Mouse (Mus musculus) ovary, postnatal 36 days (tissue): ENCODE results near the gene Adap1.
A peak's percentile ranks its signal among the peaks of the same experiment; 100 is the strongest.
"Not testable (repeated sequence)": the region's sequence is repeated elsewhere in the genome, so short reads cannot be mapped to it uniquely, and the experiment has no call there.

ENCODE experiments used
- DNase-seq: peaks from one replicate; pipeline ENCODE4 v3.0.0; 2022; ENCODE audit warnings: low spot score, mixed read lengths

Adap1 gene

DNA sequence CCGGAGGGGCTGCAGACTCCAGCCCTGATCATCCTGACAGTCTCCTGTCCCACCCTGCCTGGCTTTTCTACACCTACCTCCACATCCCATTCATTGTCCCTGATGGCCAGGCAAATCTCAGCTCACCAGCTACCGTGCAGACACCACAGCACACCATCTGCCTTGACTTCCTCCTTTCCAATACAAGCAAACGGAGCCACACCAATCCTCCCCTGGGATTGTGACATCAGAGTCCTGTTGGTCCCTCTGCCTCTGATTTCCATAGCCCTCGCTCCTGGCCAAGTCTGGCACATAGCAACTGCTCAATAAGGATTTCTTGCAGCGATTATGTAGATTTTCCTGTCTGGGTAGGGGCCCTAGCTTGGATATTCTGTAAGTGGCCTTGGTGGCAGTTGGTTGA lies 25.7 kb upstream of the Adap1 start, which contains the start of gene Cox19:
Cox19 (minus strand) TSS at position 285 of the 400 bp plus-strand sequence.
- no peak for DNase-seq

DNA sequence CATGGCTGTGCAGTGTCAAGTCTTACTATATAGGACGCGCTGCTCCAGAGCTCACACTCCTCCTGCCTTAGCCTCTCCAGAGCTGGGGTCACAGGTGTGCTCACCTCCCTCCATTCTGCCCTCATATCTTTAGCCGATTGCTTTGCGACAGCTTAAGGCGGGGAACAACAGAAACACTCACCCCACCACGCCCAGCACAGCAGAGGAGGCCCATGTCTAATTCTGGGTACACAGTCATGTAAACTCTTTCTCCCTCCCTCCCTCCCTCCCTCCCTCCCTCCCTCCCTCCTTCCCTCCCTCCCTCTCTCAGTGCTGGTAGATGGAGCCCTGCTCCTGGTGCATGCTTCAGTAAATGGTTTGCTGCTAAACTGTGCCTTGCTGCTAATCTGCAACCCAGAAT lies 24.3 kb upstream of the Adap1 start:
- DNase-seq, result no peak

DNA sequence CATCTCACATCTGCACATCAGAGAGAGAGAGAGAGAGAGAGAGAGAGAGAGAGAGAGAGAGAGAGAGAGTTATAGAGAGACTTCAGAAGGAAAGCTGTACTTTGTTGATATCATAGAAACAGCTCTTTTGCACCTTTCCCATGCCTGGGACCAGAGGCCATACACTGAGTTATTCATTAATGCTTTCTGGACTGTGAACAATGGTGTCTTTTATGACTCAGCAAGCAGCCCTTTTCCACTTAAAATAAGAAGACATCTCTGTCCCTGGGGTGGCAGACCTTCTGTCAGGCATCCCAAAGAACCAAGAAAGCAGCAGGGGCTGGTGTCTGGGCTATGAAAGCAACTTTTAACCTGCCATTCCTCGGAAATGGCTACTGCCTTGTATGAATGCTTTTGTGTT lies 21.8 kb upstream of the Adap1 start:
- DNase-seq, result no peak

DNA sequence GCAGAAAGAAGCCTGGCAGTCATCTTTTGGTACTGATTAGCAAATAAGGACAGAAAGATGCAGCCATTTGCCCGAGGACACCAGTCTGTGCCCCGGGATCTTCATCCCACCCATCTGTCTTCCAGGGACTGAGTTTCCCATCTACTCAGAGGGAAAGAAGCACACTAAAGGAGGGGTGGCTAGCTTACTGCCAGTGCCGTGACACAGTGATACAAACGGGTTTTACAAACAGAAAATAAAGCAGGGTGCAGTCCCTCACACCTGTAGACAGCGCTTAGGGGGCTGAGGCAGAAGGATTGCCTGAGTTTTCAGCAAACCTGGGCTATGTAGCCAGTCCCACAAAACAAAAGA lies 19.9 kb upstream of the Adap1 start:
- no peak for DNase-seq

DNA sequence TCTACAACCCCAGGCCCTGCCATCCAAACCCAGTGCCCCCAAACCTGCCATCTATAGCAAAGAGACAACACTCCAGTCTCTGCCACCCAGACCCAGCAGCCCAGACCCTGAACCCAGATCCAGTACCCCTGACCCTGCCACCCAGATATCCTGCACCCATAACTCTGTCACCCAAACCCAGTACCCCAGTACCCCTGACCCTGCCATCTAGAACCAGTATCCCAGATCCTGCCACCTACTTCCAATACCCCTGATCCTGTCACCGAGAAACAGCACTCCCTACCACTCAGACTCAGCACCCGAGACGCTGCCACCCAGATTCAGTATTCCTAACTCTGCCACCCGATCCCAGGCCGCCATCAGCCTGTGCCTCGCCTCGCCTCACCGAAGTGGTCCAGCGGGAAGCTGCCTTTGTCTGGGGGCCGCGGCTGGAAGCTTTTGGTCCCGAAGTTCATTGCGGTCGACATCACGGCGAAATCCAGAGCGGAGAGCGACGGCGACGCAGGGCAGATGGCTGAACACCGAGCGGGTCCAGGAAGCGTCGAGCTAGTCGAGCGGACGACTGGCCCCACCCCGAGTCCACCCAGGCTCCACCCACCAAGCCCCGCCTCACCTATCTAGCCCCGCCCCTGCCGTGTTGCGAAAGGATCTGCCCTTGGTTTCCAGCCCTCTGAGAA lies 19.4 kb upstream of the Adap1 start:
- DNase-seq, result peak; percentile 97

DNA sequence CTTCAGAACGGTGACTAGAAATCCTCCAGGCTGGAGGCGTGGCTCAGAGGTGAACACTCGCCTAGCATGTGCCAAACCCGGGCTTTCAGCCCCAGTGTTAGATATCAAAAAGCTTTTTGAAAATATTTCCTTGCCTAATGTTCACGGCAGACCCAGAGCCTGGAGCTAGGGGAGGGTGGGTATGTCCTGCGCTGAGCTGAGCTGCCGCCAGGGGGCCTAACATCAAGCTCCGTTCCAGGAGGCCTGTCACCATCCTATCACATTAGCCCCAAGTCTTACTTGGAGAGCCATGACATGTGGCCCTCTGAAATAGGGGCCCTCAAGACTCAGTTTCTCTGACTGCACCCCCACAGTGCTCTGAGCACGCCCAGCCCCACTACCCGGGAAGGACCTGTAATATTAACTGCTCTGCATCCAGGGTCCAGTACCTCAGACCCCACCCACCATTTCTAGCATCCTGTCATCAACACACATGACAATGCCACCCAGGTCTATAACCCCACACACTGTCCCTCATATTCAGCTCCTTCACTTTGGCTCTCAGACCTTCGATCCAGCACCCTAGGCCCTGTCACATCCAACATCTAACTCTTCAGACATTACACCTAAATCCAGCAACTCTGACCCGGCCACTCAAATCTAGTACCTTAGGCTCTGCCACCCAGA lies 18.7 kb upstream of the Adap1 start:
- peak; percentile 73 for DNase-seq

DNA sequence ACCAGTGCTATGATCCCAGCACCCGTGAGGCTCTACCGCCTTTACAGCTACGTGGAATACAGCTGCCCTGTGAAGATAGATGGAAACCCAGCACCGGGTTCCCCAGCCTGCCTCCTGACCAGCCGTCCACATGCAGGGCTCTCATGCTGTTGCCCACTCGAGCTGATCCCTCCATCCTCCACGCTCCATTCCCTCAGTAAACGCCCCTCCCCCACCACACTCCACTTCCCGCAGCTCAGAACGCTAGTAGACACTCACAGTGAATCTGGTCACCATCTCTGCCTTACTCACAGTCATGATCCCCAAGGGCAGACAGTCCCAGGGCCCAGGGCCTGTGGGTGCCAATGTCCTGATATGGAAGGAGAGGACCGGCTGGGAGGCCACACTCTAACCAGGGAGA lies 13.5 kb upstream of the Adap1 start:
- no peak for DNase-seq

DNA sequence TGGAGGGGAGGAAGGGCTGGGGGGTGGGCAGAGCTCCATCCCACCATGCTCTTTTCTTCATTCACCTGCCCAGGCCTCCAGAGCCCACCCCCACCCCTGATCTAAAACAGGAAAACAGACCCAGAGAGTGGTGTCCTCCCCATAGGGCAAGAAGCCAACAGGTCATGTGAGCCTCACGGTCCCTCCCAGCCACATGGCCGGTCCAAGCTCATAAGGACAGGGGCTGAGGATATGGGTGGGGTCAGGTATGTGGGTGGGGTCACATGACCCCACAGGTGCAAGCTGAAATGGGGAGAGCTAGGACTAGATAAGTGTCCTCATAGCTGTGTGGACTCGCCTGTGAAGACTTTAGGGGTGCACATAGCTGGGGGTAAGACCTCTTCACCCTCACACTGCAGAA lies 13.0 kb upstream of the Adap1 start:
- no peak for DNase-seq

DNA sequence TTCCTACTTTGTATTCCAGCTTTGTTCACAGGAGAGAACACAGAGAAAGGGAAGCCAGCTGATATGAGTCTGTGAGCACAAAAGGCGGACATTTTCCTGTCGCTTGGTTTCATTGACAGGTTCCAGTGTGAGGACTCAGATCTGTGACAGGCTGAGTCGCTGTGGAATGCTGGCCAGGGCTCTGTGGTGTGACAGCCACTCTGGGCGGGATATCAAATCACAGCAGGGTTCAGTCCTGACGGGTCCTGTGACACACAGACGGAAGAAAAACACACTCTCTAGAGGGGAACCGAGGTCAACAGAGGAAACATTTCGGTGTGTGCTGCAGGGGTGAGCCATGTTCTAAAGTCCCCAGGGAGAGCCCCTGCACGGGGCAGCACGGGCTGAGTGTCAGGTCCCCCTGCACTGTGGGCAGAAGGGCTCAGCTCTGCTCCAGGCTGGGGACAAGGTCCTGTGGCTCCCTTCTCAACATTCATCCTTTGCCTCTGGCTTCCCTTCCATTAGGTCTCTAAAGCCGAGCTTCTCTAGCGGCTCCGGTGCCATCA lies 12.5 kb upstream of the Adap1 start:
- no peak for DNase-seq

DNA sequence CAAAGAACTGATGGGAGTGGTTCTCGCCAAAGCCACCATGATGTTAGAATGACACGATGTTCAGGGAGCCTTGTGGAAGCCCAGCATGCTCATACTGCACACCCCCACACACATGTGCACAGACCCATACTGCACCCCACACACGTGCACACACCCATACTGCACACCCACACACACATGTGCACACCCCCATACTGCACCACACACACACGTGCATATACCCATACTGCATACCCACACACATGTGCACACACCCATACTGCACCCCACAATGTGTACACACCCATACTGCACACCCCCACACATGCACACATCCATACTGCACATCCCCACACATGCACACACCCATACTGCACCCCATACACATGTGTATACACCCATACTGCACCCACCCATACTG lies 10.2 kb upstream of the Adap1 start:
- DNase-seq, result no peak

DNA sequence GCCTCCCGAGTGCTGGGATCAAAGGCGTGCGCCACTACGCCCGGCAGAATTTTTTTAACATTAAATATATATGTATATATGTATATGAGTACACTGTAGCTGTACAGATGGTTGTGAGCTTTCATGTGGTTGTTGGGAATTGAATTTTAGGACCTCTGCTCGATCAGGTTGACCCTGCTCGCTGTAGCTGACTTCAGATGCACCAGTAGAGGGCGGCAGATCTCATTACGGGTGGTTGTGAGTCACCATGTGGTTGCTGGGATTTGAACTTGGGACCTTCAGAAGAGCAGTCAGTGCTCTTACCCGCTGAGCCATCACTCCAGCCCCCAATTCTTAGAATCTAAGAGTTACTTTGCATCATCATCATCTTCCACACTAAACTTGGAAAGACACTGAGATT lies 9.0 kb upstream of the Adap1 start:
- not testable (repeated sequence) for DNase-seq

DNA sequence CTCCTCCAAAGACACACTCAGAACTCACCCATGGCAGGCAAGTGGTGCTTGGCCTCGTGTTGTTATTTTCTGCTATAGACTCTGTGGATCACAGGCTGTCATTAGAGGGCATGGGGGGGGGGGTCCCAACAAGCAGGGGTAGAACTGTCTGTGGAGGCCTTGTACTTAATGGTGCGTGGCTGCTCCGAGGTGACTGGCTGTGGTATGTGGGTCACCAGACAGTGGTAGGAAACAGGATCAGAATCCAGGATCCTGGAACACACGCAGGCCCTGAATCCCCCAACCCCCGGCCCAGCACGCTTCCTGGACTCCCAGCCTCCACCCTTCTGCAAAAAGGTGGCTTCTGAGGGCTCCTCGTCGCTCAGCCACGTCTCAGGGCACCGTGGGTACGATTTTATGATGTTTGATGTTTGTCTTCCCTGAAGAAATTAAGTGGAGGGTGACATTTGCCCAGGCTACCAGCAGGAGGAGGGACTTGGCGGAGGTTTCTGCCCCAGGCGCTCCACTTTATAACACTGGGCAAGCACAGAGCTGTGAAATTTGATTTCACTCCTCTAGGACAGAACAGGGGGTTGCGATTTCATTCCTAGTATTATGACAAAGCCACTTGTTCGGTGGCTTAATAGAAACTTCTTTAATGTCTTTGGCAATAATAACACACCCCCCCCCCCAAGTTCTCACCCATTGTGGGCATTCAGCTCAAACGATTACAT lies 8.0 kb upstream of the Adap1 start:
- DNase-seq, result no peak

DNA sequence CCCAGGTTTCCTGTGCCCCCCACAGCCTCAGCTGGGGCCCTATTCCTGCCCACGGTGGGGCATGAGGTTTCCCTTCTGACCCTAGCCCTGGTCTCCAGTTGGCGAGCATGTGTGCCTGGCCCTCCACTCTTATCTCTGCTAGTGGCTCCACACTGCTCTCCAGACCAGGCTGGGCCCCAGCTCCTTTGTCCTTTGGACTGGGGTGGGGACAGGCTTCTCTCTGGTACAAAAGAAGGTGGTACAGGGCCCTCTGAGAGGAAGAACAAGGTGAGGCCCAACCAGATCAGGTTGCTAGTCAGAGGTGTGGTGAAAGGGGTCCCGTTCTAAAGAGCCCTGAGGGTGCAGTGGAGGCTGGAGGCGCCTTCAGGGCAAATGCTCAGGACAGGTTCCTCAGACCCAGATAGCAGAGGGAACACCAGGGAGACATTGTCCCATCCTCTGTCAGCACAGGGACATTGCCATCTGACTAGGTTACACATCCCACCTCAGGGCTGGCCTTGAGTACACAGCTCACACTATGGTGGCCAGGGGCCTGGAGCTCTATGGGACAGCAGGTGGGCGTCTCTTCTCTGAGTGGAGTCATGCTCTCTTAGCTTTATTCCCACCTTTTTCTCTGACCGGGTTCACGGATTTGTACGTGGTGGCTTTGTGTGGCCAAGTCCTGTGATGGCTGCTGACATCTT lies 7.3 kb upstream of the Adap1 start:
- no peak for DNase-seq

DNA sequence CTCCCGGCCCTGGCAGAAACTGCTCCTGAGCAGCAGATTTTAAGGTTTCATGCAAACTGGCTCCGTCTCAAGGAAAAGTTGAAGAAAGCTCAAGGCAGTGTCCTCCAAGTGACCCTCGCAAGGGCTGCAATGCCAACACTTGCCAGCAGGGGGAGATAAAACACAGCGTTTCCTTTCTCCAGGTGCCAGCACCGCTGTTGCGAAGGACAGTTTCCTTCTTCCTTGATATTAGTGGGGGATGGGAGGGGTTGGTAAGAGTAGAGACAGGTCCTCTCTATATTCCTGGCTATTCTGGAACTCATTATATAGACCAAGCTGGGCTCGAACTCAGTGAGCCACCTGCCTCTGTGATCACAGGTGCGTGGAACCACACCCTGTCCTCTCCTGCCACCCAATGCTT lies 6.3 kb upstream of the Adap1 start:
- peak; percentile 81 for DNase-seq

DNA sequence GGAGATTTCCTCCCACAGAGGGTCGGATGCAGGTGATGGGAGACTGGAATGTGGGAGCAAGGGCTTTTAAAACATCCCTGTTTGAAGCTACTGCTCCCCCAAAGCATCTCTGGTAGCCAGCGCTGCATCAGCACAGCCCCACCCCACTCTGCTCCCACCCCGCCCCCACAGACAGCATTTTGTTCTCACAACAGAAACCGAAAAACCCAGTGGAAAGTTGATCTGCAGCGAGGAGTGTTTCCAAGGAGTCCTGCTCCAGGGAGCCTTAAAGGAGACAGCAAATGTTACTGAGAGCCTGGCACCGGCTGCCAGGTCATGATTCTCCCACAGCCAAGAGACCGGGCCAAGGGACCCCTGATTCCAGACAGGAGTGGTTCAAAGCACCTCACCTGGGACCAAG lies 5.3 kb upstream of the Adap1 start:
- DNase-seq, result no peak

DNA sequence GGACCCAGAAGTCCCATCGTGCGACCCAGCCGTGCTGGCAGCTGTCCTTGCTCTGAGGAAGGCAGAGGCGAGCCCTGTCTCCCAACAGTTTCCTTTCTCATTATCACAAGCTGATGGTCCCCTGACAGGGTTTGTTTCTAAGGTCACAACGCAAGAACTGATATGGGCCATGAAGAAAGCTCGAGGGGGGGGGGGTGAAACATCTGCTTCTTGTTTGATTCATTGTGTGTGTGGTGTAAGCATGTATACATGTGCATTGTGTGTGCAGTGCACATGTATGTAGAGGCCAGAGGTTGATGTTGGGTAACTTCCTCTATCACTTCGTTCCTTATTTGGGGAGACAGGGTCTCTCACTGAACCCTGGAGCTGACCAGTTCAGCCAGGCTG lies 2.2 kb upstream of the Adap1 start:
- DNase-seq, result no peak

DNA sequence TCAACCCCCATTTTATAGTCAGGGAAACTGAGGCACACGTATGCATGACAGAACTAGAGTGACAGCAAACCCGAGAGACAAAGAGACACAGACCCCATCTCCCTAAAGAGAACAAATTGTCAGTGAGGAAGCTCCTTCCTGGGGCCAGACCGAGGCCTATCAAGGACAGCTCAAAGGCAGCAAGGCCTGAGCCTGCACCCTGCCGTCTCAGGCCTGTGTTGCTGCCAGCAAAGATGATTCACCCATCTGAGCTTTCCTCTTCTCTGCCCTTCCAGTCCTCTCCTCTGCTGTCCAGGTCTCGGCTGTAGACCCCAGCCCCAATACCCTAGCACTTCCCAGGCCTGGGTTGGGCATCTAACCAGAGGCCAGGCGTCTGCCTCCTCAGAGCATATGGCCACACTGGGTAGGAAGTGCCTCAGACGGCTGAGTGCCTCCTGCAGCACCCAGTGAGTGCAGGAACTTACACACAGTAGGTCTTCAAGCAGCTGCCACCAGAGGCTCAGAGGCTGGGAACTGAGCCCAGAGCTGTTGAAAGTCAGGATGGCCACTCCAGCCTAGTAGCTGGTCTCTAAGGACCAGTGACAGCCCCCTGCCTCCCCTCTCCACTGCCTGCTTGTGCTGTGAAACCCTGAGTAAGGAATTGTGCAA lies 1.7 kb upstream of the Adap1 start:
- no peak for DNase-seq

DNA sequence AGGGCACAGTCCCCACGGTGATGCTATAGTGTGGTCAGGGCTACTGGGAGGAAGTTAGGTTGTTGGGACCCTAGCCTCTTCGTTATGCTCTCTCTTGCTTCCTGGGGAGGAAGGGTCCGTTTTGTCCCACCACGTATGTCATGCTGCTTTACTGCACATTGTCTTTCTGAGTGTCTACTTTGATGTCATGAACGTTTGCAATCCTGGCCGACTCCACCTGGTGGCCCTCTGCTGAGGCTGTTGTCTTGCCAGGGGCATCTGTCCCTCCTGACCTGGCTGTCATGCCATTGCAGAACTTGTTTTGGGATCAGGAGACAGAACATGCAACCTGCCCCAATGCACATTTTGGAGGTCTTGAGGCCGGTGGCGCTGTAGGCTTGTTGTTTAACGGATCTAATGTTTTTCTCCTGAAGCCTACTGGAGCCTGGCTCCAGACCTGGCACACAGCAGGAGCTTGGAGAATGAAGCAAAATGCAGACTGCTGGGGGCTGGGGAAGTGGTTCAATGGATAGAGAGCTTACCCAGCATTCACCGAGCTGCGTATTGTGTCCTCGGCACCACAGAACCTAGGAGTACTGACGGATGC lies 782 bp upstream of the Adap1 start:
- no peak for DNase-seq

DNA sequence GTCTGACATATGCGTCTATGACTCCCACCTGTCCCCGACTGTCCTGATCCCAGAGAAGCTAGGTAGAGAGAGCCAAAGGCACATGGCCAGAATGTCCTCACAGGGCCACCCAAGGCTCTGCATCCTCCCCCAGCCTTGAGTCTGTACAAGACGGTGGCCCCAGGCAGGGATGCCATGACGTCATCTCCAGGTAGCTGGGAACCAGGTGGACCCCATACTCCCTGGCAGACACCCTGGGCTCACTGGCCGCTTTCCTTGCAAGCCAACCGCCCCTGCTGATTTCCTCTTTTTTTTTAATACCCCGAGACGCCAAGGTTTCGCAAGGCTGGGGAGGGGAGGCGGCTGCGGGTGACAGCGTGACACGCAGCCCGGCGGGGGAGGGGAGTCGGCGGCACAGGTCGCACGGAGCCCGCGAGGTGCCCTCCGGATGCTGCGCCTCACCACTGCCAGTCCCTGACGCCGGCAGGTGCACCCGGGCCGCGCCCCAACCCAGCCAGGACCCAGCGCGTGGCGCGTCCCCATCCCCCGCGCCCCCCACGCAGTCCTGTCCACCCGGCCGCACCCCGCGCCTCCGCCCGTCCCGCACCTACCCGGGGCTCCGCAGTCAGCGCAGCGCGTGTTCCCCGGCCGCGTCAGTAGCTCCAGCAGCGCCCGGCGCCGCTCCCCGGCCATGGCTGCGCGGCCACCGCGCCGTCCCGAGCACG lies 579 bp downstream of the Adap1 start:
- DNase-seq, result peak; percentile 38

DNA sequence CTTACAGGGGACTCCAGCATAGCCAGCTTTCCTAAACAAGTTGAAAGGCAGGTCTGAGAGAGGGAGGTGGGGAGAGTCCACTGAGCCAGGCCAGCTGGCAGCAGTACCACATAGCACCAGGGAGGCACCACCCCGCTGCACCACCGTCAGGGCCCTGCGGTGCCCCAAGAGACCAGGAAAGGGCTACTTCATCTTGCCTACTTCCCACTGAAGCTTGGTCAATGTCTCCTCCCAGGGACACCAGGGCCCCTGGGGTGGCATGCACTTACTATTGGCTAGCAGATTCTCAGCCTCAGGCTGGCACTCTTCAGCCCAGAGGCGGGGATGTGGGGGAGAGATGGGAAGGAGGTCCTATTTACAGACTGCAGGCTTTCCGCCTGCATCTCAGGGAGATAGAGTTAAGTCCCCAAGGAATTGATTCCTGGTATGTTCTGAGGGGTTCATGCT lies 1.4 kb downstream of the Adap1 start:
- no peak for DNase-seq
